ENCODE assay signal across 9 mouse cellular contexts in genomic region chr13:74854338-74855047, GRCm38 (mm10). TPM values are rescaled to one million over a fixed set of nuclear protein-coding genes. Genes with fewer than 3 reads are reported as not detected.
DNase-seq lines count a peak whose midpoint lies in the region; ATAC-seq lines count a peak whose summit lies in the region.
"Had no signal": no experiment of that assay in that cellular context is flagged by ENCODE, and none has a peak within 500 bp of the region (broad histone marks: within the 10 kb centered on the region; RNA-seq: fewer than 3 reads in every experiment).

No protein-coding gene starts in this region.

- H3K36me3 ChIP-seq in hindbrain, embryonic 13.5 days = no peaks in the 10 kb centered on the region

- no peak overlapping the region for H3K27ac ChIP-seq in hindbrain, embryonic 13.5 days
- H3K27ac ChIP-seq: macrophage had no signal

- H3K4me3 ChIP-seq in hindbrain, embryonic 13.5 days = no peak overlapping the region

- H3K9ac ChIP-seq in hindbrain, embryonic 13.5 days = no peak overlapping the region

- ATAC-seq in hindbrain, embryonic 13.5 days (ENCODE audit: low FRiP score) = peak; percentile 81

- WGBS in hindbrain, embryonic 13.5 days = 9% methylated on average over 3 of the region's 3 CpGs

- peak; percentile 87 for DNase-seq in MEL-GATA-1-ER (ENCODE audit: extremely low read depth, low read depth)
- peak; percentile 24 for DNase-seq in cerebellum, adult 11-12 months
- DNase-seq in forelimb bud, embryonic 11.5 days (ENCODE audit: low read depth, low spot score) = peak; percentile 72
- DNase-seq in layer of hippocampus, postnatal 10 days (ENCODE audit: low spot score in 2 of 2) = peak; percentile 69 to 77
- peak; percentile 76 for DNase-seq in lung, postnatal 14 days
- DNase-seq in retina, adult 2 months (ENCODE audit: low read depth, low spot score) = peak; percentile 32
- DNase-seq in thymus, postnatal 14 days = peak; percentile 82

- H3K4me1 ChIP-seq in hindbrain, embryonic 13.5 days (replicated peaks) = no peaks in the 10 kb centered on the region

- H3K27me3 ChIP-seq in hindbrain, embryonic 13.5 days = no peaks in the 10 kb centered on the region

- H3K4me2 ChIP-seq in hindbrain, embryonic 13.5 days = no peak overlapping the region

- no peaks in the 10 kb centered on the region for H3K9me3 ChIP-seq in hindbrain, embryonic 13.5 days

RNA-seq across cellular contexts. Expression of gene Cast, which starts 45.9 kb away (rescaled TPM):
- polyA plus RNA-seq in hindbrain, embryonic 13.5 days (2015; fragmentation: Nextera tagmentation; extraction: Ambion mirVana) = 10.0 and 11.1 TPM in 2 replicates
- 1 to 10 TPM; 6.1 to 7.8 TPM for total RNA-seq in layer of hippocampus, postnatal 10 days (2021)

Comparison
In these comparisons a context has a peak if more than half of its experiments do, and no peak if none do; other contexts are left out.
1. DNase-seq: peak in every context shown above with its lines; median percentile 87 in MEL-GATA-1-ER; 82 in thymus, postnatal 14 days; 76 in lung, postnatal 14 days; 73 in layer of hippocampus, postnatal 10 days; 72 in forelimb bud, embryonic 11.5 days; 32 in retina, adult 2 months; 24 in cerebellum, adult 11-12 months.